Mouse (Mus musculus): ENCODE measurements around the gene Slc5a11.

Slc5a11 gene

GRCm38 (mm10) chr7:123215138-123215537 is 558 bp downstream of the Slc5a11 start:
- DNase-seq: no peak

DNA sequence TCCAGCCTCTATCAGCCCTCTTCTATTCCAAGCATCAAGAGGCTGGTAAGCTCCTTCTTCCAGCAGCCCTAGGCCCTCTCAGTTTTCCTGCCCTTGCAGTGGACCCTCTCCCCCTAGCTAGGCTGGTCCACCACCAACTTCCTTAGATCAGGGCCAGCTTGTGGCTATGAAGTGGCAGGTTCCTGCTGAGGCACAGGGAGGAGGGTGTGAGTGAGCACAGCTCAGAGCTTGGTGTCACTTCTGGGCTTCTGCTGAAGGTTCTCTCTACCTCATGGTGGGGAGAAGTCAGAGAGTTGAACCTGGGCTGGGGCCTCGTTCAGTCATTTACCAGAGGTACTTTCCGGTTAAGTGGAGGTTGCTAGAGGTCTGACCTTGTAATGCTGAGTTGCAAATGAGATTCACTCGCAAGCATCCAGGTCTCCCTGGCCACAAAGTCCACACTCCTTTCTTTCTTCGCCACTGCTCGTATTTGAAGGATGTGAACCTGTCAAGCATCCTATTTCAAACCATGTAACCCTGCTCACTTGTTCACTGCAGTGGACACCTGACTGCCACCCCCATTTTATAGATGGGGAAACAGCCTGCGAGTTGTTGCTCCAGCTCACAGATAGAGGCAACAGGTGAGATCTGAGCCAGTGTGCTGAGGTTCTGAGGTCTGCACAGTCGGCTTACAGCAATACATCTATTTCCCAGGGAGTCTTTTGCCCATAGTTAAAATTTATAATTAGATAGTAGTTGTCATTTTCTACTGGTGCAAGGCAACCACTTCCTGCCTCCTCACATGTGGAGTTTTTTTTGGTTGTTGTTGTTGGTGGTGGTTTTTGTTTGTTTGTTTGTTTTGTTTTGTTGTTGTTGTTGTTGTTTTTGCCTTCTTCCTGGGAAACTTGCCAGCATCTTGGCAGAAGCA is 3.1 kb downstream of the Slc5a11 start:
- no peak for DNase-seq

GRCm38 (mm10) chr7:123218620-123219019 is 4.0 kb downstream of the Slc5a11 start:
- peak; percentile 21 for DNase-seq

DNA sequence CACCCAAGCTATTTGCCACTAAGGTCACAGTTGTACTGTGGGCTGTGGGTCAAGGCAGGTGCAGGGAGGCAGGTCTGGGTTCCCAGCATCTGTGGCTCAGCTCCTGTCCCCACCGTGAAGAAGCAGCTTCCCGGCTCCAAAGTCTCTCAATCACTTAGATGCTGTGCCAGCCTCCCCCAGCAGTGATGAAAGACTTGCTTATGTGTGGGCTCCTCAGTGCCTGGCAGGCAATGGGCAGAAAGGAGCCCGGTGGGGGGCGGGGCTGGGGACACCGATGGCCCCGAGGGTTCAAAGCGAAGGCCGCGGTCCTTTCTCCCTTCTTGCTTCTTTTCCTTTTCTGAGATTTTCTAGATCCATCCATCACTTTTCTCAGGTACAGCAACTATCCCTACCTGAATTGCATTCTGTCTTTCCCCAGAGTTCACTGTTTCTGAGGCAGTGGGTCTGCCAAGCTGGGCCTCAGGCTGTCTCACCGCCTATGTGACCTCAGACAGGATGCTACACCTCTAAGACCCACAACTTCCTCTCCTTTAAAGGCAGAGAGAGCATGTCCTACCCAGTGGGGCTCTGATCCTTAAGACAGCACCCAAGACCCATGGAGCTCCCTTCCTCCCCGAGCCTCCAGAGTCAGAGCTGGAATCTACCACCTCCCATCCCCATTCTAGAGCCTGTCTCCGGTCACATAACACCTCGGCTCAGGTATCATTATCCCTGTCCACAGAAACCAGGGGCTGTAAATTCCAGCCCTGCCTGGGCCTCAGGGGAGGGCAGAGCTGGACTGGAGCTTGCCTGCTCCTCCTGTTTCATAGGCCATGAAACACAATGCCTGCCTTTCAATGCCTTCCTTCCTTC is 5.4 kb downstream of the Slc5a11 start:
- DNase-seq: no peak

DNA sequence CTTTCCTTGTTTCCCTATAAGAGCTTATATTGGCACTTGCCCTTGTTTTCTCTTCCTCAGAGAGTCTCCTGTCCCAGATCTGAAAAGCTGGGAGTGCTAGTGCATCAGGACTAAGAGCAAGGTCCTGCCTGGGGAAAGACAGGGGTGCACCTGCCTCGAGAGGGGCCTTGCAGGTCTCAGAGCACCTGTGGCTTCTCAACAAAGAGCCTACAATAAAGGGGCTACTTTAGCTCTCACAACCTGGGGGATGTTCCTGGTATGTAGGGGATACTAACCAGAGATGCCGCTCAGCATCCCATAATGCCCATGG is 6.0 kb downstream of the Slc5a11 start:
- DNase-seq: no peak

- DNase-seq: no peak
These were observed 9.5 kb downstream of the Slc5a11 start for GRCm38 (mm10) chr7:123224076-123224475.

DNA sequence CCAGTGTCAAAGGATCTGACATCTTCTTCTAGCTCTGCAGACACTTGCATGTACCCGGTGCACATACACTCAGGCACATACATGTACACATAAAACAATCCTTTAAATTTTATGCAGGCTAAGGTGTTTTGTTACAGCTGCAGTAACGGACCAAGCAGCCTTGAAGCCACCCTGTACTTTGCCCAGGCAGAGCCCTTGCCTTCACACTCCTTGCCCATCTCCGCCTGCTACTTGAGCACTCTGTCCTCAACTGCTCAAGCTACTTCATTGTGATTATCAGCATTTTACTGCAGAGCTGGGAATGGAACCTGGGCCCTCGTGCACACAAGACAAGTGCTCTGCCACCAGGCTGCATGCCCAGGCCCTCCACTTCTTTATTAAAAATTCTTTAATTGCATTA is 10.6 kb downstream of the Slc5a11 start:
- DNase-seq: no peak

- no peak for DNase-seq
These were observed 20.9 kb downstream of the Slc5a11 start for GRCm38 (mm10) chr7:123235449-123235848.

DNA sequence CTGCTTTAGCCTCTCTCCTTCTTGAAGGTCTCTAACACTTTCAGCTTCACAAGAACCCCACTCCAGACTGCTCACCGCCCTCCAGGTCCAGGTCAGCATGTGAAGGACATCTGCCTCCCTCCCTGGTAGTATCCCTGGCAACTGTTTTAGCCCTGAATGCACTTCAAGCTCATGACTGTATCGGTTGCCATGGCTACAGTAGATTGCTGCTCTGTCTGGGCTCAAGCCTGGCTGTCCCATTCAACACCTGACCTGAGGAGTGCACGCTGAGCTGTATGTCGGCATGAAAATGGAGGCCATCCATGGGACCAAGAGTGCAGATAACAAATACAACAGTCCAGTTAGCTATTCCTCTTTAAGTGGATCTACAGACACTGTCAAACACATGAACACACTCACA is 24.0 kb downstream of the Slc5a11 start:
- DNase-seq: no peak

DNA sequence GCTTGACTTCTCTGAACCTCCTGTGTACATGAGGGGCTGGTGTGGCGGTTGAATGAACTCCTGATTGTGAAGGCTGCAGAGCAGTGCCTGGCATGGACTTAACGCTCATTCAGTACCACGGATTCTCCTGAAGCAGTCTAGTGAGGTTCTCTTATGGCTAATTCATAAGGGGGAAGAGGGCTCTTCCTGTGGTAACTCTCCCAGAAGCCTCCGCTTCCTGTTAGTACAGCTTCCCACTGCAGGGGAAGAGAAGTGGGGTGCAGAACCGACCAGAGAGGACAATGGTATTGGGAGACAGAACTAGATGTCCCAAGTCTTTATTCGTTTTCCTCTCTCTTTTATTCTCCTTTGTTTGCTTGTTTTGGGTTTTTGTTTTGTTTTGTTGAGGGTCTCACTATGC is 25.5 kb downstream of the Slc5a11 start:
- DNase-seq: no peak

- DNase-seq: no peak
These were observed 27.7 kb downstream of the Slc5a11 start for GRCm38 (mm10) chr7:123242241-123242640.

DNA sequence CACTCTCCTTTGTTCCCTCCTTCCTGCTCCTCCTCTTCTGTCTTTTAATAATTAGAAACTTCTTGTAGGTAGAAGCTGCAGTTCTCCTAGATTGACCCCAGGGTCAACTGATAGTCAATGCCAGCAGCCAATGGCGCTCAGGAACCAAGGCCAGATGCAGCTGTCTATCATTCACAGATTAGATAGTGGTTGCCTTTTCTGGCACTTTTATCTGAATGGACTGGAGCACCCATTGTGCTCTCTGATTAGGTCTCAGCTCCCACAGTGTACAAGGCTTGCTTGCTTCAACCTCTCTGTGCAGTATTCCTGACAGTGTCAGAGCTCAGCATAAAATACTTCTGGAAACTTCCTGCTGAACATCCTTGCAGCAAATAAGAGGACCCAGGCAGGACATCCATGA is 30.3 kb downstream of the Slc5a11 start:
- no peak for DNase-seq

- no peak for DNase-seq
These were observed 32.0 kb downstream of the Slc5a11 start for GRCm38 (mm10) chr7:123246504-123247084.

DNA sequence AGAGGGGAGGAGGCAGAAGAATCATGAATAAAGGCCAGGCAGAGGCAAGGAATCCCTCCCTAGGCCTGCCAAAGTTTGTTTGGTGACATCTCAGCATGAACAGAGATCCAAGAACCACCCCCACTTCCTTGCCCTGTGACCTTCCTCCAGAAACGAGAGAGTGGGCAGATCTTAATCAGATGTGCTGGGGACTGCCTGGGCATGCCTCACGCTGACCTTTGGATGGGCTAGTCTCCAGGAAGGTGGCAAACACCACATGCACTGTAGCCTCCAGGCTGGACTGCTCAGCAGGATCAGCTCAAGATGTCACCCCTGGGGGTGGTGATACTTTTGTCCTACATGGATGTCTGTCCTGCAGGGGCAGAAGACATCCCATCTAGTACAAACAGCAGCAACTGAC is 33.6 kb downstream of the Slc5a11 start:
- DNase-seq: no peak

DNA sequence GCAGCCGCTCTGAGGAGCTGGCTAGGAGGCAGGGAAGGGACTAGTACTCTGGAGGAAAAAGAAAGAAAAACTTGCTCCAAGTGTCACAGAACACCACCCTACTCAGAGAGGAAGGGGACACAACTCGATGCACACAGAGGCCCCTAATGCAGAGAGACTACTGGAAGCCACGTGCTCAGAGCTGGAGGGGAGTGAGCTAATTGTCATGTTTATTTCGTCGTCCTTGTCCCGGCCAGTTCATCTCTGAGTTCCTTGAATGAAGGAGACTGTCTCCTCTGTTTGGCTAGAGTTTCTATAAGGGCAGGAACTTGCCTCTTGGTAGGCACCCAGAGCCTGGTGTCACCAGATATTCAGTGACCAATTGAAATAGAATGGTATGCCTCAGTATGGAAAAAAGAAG is 36.8 kb downstream of the Slc5a11 start:
- no peak for DNase-seq

DNA sequence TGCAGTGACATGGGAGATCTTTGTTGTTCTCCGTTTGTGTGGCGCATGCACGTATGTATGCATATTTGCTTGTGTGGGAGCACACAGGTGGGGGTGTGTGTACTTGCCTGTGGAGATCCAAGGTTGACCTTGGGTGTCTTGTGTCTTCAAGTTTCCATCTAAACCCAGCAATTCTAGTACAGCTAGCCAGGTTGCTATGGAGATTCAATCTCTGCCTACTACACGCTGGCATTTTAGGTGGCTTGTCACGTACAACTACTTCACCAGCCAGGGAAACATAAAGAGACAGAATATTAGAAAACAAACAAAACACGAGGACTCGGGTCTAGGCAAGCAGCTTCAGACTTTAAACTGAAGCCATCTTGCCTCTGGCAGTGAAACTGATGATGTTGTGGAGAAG is 38.8 kb downstream of the Slc5a11 start:
- DNase-seq: no peak

GRCm38 (mm10) chr7:123254196-123254970 is 39.8 kb downstream of the Slc5a11 start:
- DNase-seq: no peak

GRCm38 (mm10) chr7:123258103-123258502 is 43.5 kb downstream of the Slc5a11 start:
- DNase-seq: peak; percentile 18

- no peak for DNase-seq
These were observed 58.5 kb downstream of the Slc5a11 start for GRCm38 (mm10) chr7:123273056-123273455.

DNA sequence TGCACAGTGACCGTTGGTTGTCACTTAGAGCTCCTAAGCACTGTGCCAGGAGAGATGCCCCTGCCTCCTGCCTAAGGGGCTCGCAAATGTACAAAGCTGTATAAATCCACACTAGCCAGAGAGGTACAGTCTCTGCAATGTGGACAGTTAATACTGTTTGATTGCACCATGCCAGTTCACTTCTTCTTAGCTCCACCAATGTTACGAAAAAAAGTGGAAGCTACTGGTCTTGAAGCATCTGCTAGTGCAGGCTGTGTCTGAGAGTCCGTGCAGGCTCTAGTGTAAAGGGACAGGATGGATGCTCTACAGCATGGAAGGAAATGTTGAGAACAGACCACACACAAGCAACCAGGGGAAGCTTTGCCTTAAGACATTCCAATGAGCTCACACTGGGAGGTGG is 62.0 kb downstream of the Slc5a11 start:
- no peak for DNase-seq

- no peak for DNase-seq
These were observed 65.2 kb downstream of the Slc5a11 start for GRCm38 (mm10) chr7:123279797-123280196.

- no peak for DNase-seq
These were observed 69.2 kb downstream of the Slc5a11 start for GRCm38 (mm10) chr7:123283826-123284225.

DNA sequence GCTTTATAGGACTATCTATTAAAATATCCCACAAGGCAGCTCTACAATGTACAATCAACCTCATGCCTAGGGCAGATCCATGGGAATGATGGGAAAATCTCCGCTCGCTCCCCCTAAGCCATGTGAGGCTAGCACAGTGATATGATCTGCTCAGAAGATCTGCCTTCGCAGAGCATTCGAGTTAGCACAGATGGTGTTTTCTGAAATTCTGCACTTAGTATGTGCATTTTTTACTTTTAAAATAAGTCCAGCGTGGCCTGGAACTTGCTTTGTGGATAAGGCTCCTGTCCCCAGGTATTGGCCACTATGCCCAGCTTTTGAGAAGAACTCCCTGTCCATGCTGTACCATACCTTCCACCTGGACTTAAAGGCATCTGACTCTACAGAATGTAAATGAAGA is 71.3 kb downstream of the Slc5a11 start:
- DNase-seq: no peak
